Mouse (Mus musculus) ES-CJ7 (cell line): ENCODE results near the gene Thpo.

Source experiments
- DNase-seq: peaks from one replicate; pipeline ENCODE4 v3.0.0; 2011; ENCODE audit warnings: low read depth, low spot score

Gene Thpo

DNA sequence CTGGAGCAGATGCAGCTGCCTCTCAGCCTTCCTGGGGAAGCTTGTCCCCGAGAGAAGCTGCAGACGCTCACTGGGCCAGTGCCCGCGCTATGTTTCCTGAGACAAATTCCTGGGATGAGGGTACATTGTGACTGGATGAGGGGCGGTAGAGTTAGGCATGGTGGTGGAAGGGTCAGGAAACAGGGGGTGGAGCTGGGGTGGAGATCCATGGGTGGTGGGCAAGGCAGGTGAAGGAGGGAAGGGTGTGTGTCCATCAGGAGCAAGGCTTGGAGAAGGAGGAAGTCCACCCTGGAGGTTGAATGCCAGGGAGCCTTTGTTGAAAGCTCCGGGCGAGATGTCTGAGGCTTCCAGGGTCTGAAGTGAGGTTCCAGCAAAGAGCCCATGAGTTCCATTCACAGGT lies 9.0 kb downstream of the Thpo start:
- no peak for DNase-seq

DNA sequence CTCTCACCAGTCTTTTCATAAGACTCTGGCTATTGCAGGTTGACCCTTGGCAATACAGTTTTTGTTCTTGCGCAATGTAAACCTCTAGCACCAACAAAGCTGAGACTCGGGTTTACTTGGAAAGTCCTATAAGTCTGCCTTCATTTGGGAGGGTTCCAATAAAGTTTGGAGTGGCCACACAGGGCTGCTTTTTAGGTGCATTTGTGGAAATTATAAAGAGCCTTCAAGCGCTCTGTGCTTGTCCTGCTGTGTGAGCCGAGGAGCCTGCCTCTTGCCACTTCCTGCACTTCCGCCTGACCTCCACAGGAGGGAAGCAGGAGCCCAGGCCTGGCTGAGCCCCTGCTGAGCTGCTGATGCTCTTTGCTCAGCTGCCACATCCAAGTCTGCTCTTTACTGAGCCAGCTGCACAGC lies 10.0 kb downstream of the Thpo start:
- peak; percentile 88 for DNase-seq

- no peak for DNase-seq
Observed at GRCm38 (mm10) chr16:20723247-20723646, 11.1 kb downstream of the Thpo start.

DNA sequence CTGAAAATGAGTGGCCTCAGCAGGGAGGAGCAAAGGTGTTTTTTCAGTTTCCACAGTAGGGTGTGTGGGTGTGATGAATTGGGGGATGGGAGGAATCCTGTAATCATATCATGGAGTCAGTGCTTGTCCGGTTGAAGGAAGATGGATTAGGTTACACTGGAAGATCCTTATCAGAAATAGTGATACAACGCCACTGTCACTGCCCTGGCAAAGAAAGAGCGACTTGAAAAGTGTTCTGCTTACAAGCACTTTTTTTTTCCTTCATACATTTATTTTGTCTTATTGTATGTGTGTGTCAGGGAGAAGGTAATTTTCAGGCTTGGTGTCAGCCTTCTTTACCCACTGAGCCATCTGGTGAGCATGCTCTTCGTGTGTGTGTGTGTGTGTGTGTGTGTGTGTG lies 11.6 kb downstream of the Thpo start:
- no peak for DNase-seq

GRCm38 (mm10) chr16:20721808-20722207 lies 12.5 kb downstream of the Thpo start:
- no peak for DNase-seq

GRCm38 (mm10) chr16:20717978-20718670 lies 16.2 kb downstream of the Thpo start:
- DNase-seq = no peak

- DNase-seq = peak; percentile 98
Observed at GRCm38 (mm10) chr16:20717181-20717977, 16.9 kb downstream of the Thpo start, which contains the start of the genes Polr2h and Clcn2. Gene Polr2h (plus strand): TSS chr16:20717665. Gene Clcn2 (minus strand): TSS chr16:20717746.

DNA sequence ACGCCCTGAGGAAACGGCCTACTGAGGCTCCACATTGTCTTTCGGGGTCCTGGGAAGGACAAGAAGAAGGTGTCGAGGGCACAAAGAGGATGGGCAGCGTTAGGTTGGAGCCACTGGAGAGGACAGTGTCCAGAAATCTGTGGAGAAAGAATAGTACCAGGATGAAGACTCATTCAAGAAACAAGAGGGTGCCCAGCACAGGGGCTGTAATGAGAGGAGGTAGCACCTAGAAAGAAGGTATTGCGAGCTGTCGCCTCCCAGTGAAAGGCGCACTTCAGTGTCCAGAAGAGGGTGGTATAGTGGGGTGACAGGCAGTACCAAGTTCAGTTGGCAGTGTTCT lies 17.5 kb downstream of the Thpo start:
- DNase-seq = no peak

DNA sequence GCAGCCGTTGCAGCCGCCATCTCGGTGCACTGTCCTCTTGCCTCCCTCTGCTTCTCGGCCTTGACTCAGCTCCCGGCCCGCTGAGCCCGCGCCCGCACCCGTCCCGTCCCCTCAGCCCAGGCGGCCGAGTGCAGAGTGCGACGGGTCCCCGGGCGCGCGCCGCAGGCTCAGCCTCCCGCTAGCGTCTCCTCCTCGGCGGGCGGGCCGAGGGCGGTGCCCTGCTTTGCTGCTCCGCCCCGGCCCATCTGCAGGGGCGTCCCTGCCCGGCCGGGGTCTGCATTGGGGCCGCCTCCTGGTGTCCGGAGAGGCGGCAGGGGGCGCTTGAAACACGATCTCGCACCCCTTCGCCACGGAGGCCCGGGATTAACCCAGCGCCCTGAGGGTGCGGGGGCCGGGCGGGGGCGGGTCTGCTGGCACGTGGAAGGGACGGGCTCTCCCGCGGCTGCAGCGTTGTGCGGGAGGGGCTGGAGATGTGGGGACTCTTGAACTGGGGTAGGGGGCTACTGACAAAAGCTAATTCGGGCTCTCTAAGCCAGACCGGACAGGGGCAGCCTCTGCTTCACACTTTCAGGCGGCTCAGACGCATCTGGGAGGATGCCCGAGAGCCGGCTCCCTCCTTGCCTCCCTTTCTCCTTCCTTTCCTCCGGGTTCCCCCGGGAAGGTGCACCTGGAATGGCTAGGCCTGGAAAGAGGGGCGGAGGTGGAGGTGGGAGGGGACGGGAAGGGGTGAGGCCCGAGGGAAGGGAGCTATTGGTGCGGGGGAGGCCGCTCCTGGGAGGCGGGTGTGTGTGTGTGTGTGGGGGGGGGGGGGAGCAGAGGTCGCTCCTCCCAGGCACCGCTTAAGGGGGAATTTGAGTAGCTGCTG lies 18.1 kb downstream of the Thpo start:
- DNase-seq = peak; percentile 82

GRCm38 (mm10) chr16:20715566-20715965 lies 18.7 kb downstream of the Thpo start:
- no peak for DNase-seq

- DNase-seq = no peak
Observed at GRCm38 (mm10) chr16:20715161-20715560, 19.1 kb downstream of the Thpo start.

DNA sequence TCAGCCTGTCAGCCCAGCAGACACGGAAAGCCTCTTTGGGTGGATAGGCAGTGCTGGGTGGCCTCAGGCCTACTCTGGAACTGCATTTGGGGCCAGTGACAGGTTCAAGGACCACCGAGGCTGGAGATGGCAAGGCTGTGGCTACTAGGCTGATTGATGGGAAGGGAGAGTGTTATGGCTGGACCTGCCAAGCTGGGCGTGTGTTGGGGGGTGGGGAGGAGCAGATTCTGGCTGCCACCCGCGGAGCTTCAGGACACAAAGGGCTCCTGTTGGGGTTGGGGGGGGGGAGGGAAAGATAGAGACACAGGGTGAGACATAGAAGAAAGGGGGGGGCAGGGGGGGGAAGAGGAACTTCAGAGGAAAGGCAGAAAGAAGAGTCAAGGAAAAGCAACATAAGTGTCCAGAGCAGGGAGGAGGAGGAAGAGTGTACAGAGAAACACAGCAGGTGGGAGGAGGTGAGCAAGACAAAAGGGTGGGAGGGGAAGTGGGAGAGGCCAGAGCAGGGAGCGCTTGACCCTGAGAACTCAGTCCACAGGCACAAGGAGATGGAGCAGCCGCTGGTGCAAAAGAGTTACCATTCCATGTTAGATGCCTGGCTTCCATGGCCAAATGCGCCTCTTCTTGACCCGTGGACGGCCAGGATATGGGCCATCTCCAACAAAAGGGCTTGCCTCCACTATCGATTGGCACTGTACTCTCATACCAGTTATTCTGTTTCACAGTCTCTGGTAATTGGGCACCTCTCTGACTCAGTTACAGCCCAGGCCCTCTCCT lies 19.8 kb downstream of the Thpo start:
- DNase-seq = peak; percentile 78

DNA sequence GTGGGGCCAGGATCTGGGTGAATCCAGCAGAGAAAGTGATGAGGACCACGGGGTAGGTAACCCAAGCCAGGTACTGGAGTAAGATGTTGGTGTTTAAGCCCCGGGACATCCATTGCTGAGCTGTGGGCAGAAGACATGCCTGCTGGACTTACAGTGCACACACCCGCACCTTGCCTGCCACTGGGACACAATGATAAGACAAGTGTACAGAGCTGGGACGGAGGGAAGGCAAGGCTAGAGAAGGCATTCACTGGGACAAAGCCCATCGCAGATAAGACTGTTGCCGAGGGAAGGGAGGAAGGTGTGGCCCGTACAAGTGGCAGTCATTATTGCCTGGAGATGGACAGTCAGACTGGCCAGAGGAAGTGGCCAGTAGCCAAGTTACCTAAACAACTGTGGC lies 21.4 kb downstream of the Thpo start:
- DNase-seq = no peak

DNA sequence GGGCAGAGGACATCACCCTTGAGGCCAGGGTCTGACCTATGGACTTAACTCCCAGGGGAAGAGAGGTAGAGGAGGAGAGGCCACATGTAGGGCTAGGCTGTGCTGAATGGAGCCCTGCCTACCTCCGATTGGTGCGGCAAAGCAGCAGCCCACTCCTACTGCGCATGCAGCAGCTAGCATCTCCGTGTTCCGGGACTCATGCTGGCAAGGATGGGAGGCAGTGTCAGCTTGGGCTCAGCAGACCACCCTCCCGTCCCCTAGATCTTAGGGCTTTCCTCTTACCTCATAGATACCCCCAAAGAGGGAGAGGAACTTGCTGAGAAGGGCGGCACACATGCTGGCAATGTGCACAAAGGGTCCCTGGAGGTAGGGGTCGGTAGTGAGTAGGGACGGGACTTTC lies 22.1 kb downstream of the Thpo start:
- DNase-seq = no peak

DNA sequence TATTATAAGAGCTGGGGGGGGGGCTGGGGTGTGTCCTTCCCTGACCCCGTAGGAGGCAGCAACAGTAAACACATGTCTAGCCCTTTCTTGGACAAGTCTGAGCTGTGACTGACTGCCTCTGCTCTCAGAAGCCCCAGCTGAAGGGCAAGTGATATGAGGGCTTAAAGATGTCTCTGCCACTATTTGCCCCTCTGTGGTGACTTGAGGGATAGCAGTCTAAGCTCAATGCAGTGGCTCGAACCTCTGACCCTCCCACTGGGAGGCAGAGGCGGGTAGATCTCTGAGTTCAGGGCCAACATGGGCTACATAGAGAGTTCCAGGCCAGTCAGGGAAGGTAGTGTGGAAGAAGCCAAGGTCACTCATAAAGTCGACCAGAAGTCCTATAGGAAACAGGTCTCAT lies 23.5 kb downstream of the Thpo start:
- DNase-seq = no peak

GRCm38 (mm10) chr16:20710370-20710769 lies 23.9 kb downstream of the Thpo start:
- no peak for DNase-seq

DNA sequence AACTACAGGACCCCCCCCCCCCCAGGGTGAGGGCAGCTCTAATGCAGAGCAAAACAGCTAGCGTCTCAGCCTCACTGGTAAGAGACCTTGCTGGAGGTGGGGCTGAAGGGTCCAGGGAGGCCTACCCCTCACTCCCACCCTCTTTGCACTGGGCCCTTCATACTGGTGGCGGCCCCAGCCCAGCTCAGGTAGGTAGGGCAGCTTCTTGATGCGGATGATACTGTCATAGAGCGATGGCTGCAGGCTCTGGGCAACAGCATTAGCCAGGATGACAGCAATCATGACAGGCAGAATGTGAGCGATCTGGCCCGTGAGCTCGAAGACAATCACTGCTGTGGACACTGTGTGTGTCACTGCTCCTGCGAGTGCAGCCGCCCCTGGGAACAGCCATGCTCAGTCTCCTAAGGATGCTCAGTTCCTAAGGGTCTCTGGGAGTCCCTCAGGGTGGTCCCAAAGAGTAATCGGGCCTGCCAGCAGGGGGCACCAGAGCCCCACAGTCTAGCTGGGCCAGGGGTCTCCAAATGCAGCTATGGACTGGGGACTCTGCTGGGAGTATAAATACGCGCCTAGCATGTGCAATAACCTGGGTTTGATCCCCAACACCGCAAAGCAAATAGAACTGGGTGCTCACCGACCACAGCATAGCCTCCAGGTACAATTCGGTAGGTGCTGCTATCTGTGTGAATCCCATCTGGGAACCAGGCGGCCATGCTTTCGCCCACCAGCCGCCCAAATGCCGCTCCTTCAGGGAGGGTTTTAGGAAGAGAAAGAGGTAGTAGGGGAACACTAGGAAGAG lies 25.2 kb downstream of the Thpo start:
- no peak for DNase-seq

- no peak for DNase-seq
Observed at GRCm38 (mm10) chr16:20708220-20708938, 25.9 kb downstream of the Thpo start.

DNA sequence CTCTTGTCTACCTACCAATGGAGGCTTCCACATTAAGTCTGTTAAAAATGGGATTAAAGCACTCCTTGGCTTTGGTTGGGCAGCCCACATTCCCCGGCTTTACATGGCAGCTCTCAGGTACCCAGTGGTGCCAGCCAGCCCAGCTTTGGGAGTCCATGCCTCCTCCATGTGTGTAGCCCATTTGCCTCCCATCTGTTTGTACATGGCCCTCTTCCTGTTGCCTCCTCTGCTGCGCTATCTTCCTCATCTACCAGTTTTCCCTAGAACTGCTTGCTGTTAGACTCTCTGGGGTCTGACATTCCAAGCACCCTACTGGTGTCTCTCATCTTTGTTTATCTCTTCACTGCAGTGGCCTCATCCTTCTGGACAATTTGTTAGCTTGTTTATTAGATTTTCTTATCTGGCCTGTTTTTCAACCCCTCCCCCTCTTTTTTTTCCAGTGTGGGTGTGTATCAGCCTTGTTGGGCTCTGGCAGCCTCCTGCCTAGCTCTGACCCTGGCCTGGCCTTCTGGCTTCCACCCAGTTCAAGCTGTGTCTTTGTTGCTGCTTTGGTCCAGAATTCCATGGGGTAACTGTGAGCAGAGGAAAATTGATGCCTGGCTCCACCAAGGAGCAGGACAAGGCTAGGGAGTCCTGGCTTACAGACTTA lies 27.8 kb downstream of the Thpo start:
- DNase-seq = no peak
